Mouse (Mus musculus): ENCODE measurements at regions not wholly inside any gene's neighbourhood (a gene's known extent, or its start where the extent isn't known, plus 50 kb on each side); places are given as distances from the start of the nearest gene placed in this dataset.

- Histone ChIP-seq H3K27ac (no peak overlapping the region), H3K9me3 (replicated peaks) (no peaks in the 10 kb centered on the region), H3K4me3 (no peak overlapping the region), H3K27me3 (no peaks in the 10 kb centered on the region), H3K9ac (no peak overlapping the region), H3K4me1 (no peaks in the 10 kb centered on the region), H3K36me3 (ENCODE audit: poor library complexity, severe bottlenecking) (no peaks in the 10 kb centered on the region), H3K4me2 (no peak overlapping the region)
- 92% methylated on average over 2 of the region's 2 CpGs for WGBS
- no peak for ATAC-seq
Measured at GRCm38 (mm10) chr19:21115693-21116092, 156.4 kb upstream of the Zfand5 start.

- H3K4me3 ChIP-seq: no peak overlapping the region
- 92% methylated on average over 5 of the region's 5 CpGs for WGBS
- no peaks in the 10 kb centered on the region for H3K9me3 ChIP-seq (replicated peaks)
- H3K27ac ChIP-seq: no peak overlapping the region
- no peak overlapping the region for H3K9ac ChIP-seq
- H3K27me3 ChIP-seq: no peaks in the 10 kb centered on the region
- ATAC-seq: no peak
- H3K36me3 ChIP-seq (ENCODE audit: poor library complexity, severe bottlenecking): no peaks in the 10 kb centered on the region
- H3K4me2 ChIP-seq: no peak overlapping the region
- H3K4me1 ChIP-seq: no peaks in the 10 kb centered on the region; the same call in 1 of the 2 replicates
Measured at GRCm38 (mm10) chr19:21111836-21112235, 157.8 kb upstream of the Tmc1 start.

GRCm38 (mm10) chr19:21108311-21108710, 154.3 kb upstream of the Tmc1 start:
- Histone ChIP-seq H3K9ac (no peak overlapping the region), H3K9me3 (replicated peaks) (no peaks in the 10 kb centered on the region), H3K27me3 (no peaks in the 10 kb centered on the region), H3K27ac (no peak overlapping the region), H3K36me3 (ENCODE audit: poor library complexity, severe bottlenecking) (no peaks in the 10 kb centered on the region), H3K4me3 (no peak overlapping the region), H3K4me1 (peaks cover 9% of the 10 kb centered on the region), H3K4me2 (no peak overlapping the region)
- no peak for ATAC-seq
- WGBS: 69% methylated on average over 2 of the region's 2 CpGs

GRCm38 (mm10) chr19:21107741-21108140, 153.7 kb upstream of the Tmc1 start:
- no peak overlapping the region for H3K9ac ChIP-seq
- ATAC-seq: no peak
- peaks cover 9% of the 10 kb centered on the region for H3K4me1 ChIP-seq
- no peak overlapping the region for H3K4me2 ChIP-seq
- H3K27ac ChIP-seq: no peak overlapping the region
- no peak overlapping the region for H3K4me3 ChIP-seq
- no peaks in the 10 kb centered on the region for H3K36me3 ChIP-seq (ENCODE audit: poor library complexity, severe bottlenecking)
- H3K27me3 ChIP-seq: no peaks in the 10 kb centered on the region
- H3K9me3 ChIP-seq (replicated peaks): no peaks in the 10 kb centered on the region
- 84% methylated on average over 3 of the region's 3 CpGs for WGBS

GRCm38 (mm10) chr19:21107275-21107674, 153.3 kb upstream of the Tmc1 start:
- Histone ChIP-seq H3K4me1 (peaks cover 9% of the 10 kb centered on the region), H3K36me3 (ENCODE audit: poor library complexity, severe bottlenecking) (no peaks in the 10 kb centered on the region), H3K9me3 (replicated peaks) (no peaks in the 10 kb centered on the region), H3K4me2 (no peak overlapping the region), H3K9ac (no peak overlapping the region), H3K4me3 (no peak overlapping the region), H3K27me3 (no peaks in the 10 kb centered on the region), H3K27ac (no peak overlapping the region)
- no peak for ATAC-seq
- WGBS: 88% methylated on average over 4 of the region's 4 CpGs

- 0 out of 2 replicates have a peak, but pooled peaks have one; percentile 10 for ATAC-seq
- WGBS: 91% methylated on average over 10 of the region's 10 CpGs
Measured at GRCm38 (mm10) chr19:21106766-21107165, 152.8 kb upstream of the Tmc1 start.

GRCm38 (mm10) chr19:21106241-21106669, 152.3 kb upstream of the Tmc1 start:
- Histone ChIP-seq H3K9me3 (replicated peaks) (no peaks in the 10 kb centered on the region), H3K36me3 (ENCODE audit: poor library complexity, severe bottlenecking) (no peaks in the 10 kb centered on the region), H3K9ac (no peak overlapping the region), H3K4me3 (no peak overlapping the region), H3K4me1 (peaks cover 9% of the 10 kb centered on the region), H3K27me3 (no peaks in the 10 kb centered on the region), H3K4me2 (no peak overlapping the region), H3K27ac (no peak overlapping the region)
- ATAC-seq: 0 out of 2 replicates have a peak, but pooled peaks have one; percentile 27
- 44% methylated on average over 6 of the region's 6 CpGs for WGBS

More at GRCm38 (mm10) chr19:21106766-21107165, 152.8 kb upstream of the Tmc1 start:
- no peaks in the 10 kb centered on the region for H3K27me3 ChIP-seq
- no peak overlapping the region for H3K4me3 ChIP-seq
- H3K4me1 ChIP-seq: peaks cover 9% of the 10 kb centered on the region
- H3K27ac ChIP-seq: no peak overlapping the region
- H3K9ac ChIP-seq: no peak overlapping the region
- H3K4me2 ChIP-seq: no peak overlapping the region
- H3K36me3 ChIP-seq (ENCODE audit: poor library complexity, severe bottlenecking): no peaks in the 10 kb centered on the region
- H3K9me3 ChIP-seq (replicated peaks): no peaks in the 10 kb centered on the region

- 74% methylated on average over 6 of the region's 6 CpGs for WGBS
- ATAC-seq: no peak
- H3K4me1 ChIP-seq: peaks cover 9% of the 10 kb centered on the region
- H3K4me3 ChIP-seq: no peak overlapping the region
- no peaks in the 10 kb centered on the region for H3K36me3 ChIP-seq (ENCODE audit: poor library complexity, severe bottlenecking)
- H3K27me3 ChIP-seq: no peaks in the 10 kb centered on the region
- H3K9ac ChIP-seq: no peak overlapping the region
- H3K9me3 ChIP-seq (replicated peaks): no peaks in the 10 kb centered on the region
- no peak overlapping the region for H3K27ac ChIP-seq
- H3K4me2 ChIP-seq: no peak overlapping the region
Measured at GRCm38 (mm10) chr19:21105004-21105403, 151.0 kb upstream of the Tmc1 start.

GRCm38 (mm10) chr19:21104462-21104936, 150.5 kb upstream of the Tmc1 start:
- H3K27me3 ChIP-seq: no peaks in the 10 kb centered on the region
- no peak overlapping the region for H3K9ac ChIP-seq
- WGBS: 92% methylated on average over 8 of the region's 8 CpGs

GRCm38 (mm10) chr19:21077771-21078548, 124.0 kb upstream of the Tmc1 start:
- H3K27me3 ChIP-seq: no peaks in the 10 kb centered on the region
- WGBS: 78% methylated on average over 7 of the region's 7 CpGs
- H3K9me3 ChIP-seq (replicated peaks): no peaks in the 10 kb centered on the region
- no peaks in the 10 kb centered on the region for H3K36me3 ChIP-seq (ENCODE audit: poor library complexity, severe bottlenecking)
- no peak overlapping the region for H3K9ac ChIP-seq
- no peak overlapping the region for H3K27ac ChIP-seq
- ATAC-seq: no peak
- H3K4me2 ChIP-seq: no peak overlapping the region
- H3K4me3 ChIP-seq: no peak overlapping the region
- H3K4me1 ChIP-seq: no peaks in the 10 kb centered on the region

More at GRCm38 (mm10) chr19:21104462-21104936, 150.5 kb upstream of the Tmc1 start:
- Histone ChIP-seq H3K4me1 (peaks cover 9% of the 10 kb centered on the region), H3K9me3 (replicated peaks) (no peaks in the 10 kb centered on the region), H3K4me3 (no peak overlapping the region), H3K27ac (no peak overlapping the region), H3K4me2 (no peak overlapping the region), H3K36me3 (ENCODE audit: poor library complexity, severe bottlenecking) (no peaks in the 10 kb centered on the region)
- ATAC-seq: no peak

GRCm38 (mm10) chr19:21068381-21068780, 114.4 kb upstream of the Tmc1 start:
- ATAC-seq: no peak
- Histone ChIP-seq H3K4me3 (no peak overlapping the region), H3K9me3 (replicated peaks) (no peaks in the 10 kb centered on the region; the same call in 1 of the 2 replicates), H3K9ac (no peak overlapping the region), H3K27ac (no peak overlapping the region), H3K4me2 (no peak overlapping the region), H3K4me1 (no peaks in the 10 kb centered on the region), H3K27me3 (no peaks in the 10 kb centered on the region), H3K36me3 (ENCODE audit: poor library complexity, severe bottlenecking) (no peaks in the 10 kb centered on the region)
- 93% methylated on average over 7 of the region's 7 CpGs for WGBS

GRCm38 (mm10) chr19:21066432-21067113, 112.6 kb upstream of the Tmc1 start:
- Histone ChIP-seq H3K36me3 (ENCODE audit: poor library complexity, severe bottlenecking) (no peaks in the 10 kb centered on the region), H3K27ac (no peak overlapping the region), H3K4me3 (no peak overlapping the region), H3K9me3 (replicated peaks) (no peaks in the 10 kb centered on the region; the same call in 1 of the 2 replicates), H3K4me2 (no peak overlapping the region), H3K9ac (no peak overlapping the region), H3K27me3 (no peaks in the 10 kb centered on the region), H3K4me1 (no peaks in the 10 kb centered on the region)
- no peak for ATAC-seq
- WGBS: 95% methylated on average over 14 of the region's 14 CpGs
